Mouse (Mus musculus) kidney, adult 10 weeks (tissue): ENCODE measurements around the gene Ephb2. TPM values are rescaled to one million over a fixed set of nuclear protein-coding genes. Genes with fewer than 3 reads are reported as not detected.

ENCODE experiments used
- polyA plus RNA-seq: library from polyadenylated mRNA; stranded (reverse); fragments of 350-450 nt; fragmentation: Illumina TruSeq; extraction: RNeasy Lipid Tissue Mini Kit (QIAGEN cat#74804); gene quantifications from one replicate; pipeline ENCODE4 v1.2.3, GENCODE M21; 2014; ENCODE audit warnings: low read depth, low replicate concordance

The Ephb2 gene
- 0.69 TPM for polyA plus RNA-seq

GRCm38 (mm10) chr4:136835621-136836386 is at the start of gene Ephb2:
Gene Ephb2 (minus strand): TSS chr4:136835988.

GRCm38 (mm10) chr4:136622388-136622787 is 213.4 kb downstream of the Ephb2 start, which contains the start of gene Lactbl1:
Gene Lactbl1 (plus strand): TSS chr4:136622621.

GRCm38 (mm10) chr4:136610387-136610856 is 225.4 kb downstream of the Ephb2 start, which contains the start of gene Tex46:
Gene Tex46 (plus strand): TSS chr4:136610437.

GRCm38 (mm10) chr4:136602568-136602967 is 233.2 kb downstream of the Ephb2 start, which contains the start of gene Kdm1a:
Gene Kdm1a (minus strand): TSS chr4:136602723.

Other genes starting within 250 kb of the Ephb2 start
- 43.3 TPM for gene Kdm1a, start 233.3 kb downstream of the Ephb2 start, polyA plus RNA-seq
- not detected for gene Tex46, start 225.6 kb downstream of the Ephb2 start, polyA plus RNA-seq
- not detected for gene Lactbl1, start 213.4 kb downstream of the Ephb2 start, polyA plus RNA-seq
- 0.57 TPM for gene C1qb, start 50.2 kb upstream of the Ephb2 start, polyA plus RNA-seq
- 0.77 TPM for gene C1qc, start 57.1 kb upstream of the Ephb2 start, polyA plus RNA-seq
- 1.5 TPM for gene C1qa, start 62.8 kb upstream of the Ephb2 start, polyA plus RNA-seq
- not detected for gene Epha8, start 120.8 kb upstream of the Ephb2 start, polyA plus RNA-seq
- 0.61 TPM for gene Zbtb40, start 212.8 kb upstream of the Ephb2 start, polyA plus RNA-seq